Mouse (Mus musculus): ENCODE measurements at regions not wholly inside any gene's neighbourhood (a gene's known extent, or its start where the extent isn't known, plus 50 kb on each side); places are given as distances from the start of the nearest gene placed in this dataset.

DNA sequence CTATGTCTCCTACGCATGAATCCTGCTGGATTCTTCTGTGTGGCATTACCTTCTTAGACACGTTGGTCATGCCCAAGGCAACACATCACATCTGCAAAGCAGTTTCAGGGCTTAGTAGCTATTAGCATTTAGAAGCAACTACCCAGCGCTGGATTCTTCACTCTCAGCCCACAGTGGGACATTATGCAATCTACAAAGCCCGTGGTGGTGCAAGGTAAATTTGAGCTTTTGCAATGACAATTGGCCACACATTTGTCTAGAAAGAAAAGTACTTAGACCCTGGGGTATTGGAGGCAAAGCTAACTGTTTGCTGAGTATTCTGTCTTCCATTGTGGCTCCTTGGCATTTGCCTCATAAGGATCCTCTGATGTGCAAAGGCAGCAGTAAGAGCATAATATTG, 144.5 kb upstream of the Krr1 start:
- DNase-seq (ENCODE audit: low spot score): no peak

DNA sequence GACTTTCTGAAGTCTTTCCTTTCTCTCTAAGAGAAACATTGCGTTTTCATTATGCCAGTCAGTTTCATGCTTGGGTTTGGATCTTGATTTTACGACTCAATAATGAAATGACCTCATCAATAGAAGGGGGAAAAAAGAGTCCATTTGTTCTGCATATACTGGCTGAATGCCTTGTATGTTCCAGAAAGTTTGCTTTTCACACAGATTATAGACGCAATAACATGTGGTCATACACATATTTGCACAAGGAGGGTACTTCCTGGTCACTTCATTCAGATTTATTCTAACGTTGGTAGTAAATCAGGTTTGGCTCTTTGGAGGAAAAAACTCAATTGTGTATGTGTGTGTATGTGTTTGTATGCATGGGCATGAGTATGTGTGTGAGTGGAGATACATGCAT, 143.9 kb upstream of the Krr1 start:
- DNase-seq (ENCODE audit: low spot score): no peak

DNA sequence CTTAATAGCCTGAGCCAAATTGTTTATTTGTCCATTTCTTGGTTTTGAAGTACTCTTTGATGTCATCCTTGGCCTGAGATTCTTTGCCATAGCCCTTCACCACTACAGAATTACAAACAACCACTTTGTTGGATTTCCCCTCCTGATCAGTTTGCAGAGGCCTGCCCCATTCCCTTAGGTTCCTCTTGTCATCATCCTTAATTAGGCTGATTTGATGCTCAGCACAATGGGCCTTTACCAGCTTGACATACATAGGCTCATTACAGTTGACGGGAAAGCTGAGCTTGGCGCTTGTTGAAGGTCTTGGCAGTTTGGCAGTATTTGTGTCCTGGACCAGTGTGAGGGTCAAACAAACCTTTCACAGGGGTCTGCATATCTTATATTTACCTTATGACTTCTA, 143.2 kb upstream of the Krr1 start:
- DNase-seq (ENCODE audit: low spot score): no peak

DNA sequence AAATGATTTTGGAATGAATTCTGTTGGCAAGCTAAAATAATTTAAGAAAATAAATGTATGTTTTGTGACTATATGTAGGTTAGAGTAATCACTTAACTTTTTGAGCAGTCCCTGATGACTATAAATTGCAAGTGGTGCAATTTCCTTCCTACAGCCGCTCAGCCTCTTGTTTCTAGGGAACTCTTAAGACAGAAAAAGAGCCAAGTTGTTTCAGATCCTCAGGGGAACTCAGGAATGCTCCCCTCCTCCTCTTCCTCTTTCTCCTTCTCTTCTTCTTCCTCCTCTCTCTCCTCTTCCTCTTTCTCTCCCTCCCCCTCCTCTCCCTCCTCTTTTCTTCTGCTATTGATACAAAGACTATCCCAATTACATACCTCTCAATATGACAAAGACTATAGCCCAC, 141.4 kb upstream of the Krr1 start:
- no peak for DNase-seq (ENCODE audit: low spot score)

DNA sequence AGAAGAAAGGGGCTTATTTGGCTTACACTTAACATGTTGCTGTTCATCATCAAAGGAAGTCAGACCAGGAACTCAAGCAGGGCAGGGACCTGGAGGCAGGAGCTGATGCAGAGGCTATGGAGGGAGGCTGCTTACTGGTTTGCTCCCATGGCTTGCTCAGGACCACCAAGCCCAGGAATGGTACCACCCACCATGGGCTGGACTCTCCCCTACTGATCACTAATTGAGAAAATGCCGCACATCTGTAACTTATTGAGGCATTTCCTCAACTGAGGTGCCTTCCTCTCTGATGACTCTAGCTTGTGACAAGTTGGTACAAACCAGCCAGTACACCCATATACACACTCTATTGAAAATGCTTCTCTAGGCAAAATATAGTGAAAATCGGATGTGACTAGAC, 138.9 kb upstream of the Krr1 start:
- DNase-seq (ENCODE audit: low spot score): no peak

DNA sequence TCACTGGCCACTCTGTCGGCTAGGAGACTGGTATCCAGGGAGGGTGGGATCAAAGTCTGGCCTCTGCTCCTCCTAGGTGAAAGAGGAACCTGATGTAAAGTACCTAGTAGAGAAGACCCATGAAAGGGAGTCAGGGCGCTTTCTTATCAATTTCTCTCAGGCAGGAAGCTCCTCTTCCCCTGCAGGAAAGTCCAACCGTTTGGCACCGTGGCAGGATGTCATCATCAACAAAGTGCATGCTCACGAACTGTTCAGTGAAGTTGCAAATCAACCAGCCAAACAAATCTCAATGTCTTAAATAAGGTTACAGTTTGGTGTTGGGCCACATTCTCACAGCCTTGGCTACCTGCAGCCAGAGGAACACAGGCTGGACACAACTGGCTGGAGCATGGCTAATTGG, 138.2 kb upstream of the Krr1 start:
- DNase-seq (ENCODE audit: low spot score): no peak

DNA sequence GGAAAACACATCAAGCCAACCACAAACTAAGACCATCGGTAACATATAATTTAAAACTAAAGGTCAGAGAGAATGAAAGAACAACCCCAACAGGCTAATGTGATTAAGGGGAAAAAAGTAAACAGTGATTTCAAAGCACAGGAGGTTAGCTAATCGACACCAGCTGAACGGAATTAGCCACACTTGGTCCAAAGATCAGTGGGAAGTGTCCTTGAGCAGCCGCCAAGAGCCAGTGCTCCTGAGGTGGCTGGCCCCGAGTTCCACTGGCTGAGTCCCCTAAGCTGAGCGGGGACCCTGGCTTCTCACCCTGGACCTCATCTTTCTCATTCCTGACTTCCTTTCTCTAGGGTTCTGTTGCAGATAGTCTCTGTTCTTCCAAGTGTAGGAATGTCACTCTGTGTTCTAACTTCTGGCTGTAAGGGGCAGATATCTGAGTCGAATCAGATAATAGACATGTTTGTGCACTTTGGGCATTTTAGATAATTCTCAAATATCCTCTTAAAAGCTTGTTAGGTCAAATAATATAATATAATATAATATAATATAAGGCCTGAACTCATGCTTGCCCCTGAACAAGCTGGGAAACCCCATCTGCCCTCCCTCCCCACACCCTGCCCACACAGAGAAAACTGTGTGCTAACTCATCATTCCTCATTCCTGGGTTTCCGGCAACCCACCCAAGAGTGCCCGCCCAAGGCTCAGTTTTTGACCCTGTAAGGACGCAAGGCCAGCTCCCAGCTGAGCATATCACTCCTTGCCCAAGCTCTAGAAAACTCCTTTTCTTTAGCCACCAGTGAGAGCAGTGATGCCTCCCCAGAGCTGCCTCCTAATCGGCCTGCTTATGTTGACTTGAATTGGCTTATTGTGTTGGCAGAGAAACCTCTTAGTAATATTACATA, 137.3 kb upstream of the Krr1 start:
- DNase-seq (ENCODE audit: low spot score): no peak

DNA sequence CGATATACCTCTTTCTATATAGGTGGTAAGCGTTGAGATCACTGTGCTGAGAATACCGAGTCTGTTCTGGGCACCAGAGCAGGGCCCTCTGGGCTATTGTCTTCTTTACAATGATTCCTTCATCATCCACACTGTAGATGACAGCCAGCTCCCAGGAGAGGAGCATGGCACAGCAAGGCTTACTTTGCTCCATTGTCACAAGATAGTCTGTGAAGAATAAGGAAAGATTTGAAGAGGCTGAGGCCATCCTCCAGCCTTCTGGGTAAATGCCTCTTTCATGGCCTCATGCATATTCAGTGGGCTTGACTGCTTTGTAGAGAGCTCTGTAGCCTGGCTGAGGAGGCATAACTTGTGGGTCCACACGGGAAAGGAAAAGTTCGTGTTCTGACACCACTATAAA, 136.3 kb upstream of the Krr1 start:
- DNase-seq (ENCODE audit: low spot score): no peak

DNA sequence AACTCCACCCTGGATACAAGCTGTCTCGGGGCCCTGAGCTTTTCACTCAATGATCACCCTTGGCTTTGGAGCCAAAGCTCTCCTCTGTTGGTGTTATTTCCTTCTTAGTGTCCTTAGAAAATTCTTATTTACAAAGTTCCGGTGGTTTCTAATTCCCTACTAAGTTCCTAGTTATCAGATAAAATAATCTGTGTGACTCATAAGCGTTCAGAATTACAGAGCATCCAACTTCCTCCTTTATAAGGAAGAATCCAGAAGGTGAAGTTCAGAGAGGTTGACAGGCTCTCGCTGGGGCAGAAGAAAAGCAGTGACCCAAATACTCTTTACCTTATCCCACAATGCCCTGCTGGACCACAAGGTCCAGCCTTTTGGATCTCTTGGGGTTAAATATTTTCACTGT, 135.7 kb upstream of the Krr1 start:
- no peak for DNase-seq (ENCODE audit: low spot score)

DNA sequence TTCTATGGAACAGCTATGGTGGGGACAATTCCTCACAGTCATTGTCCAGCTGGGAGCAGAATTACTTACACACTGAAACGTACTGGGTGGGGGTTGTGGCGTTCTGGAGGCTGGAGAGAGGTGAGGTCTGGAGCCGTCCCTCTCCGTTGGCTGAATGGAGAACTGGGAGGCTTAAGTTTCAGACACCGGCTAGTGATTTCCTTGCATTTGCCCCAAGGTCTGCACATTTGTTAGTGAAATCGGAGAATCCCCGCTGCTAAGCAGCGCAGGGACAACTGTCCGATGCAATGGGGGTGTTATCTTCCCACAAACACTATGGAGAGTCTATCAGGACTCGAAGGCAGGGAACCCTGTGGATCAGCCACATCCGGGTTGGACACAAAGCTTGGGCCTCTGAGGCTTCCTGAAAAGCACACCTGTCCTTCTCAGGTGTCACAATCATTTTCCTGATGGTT, 130.1 kb upstream of the Krr1 start:
- no peak for DNase-seq (ENCODE audit: low spot score)

DNA sequence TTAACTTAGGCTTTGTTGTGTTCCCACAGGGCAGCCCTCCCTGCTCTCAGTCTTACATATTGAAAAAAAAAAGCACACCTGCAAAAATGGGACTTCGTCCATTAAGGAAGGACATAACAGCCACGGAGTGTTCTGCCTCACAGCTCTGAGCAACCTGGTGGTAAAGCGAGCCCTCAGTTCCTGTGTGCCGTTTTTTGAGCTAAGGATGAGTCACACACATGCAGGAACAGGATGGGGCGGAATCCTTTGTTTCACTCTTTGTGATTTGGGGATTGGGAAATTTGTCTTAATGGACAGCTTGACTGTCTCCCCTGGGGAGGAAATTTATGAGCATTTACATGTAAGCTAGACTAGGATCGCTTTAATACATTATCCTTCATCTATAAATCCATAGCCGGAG, 129.6 kb upstream of the Krr1 start:
- no peak for DNase-seq (ENCODE audit: low spot score)

DNA sequence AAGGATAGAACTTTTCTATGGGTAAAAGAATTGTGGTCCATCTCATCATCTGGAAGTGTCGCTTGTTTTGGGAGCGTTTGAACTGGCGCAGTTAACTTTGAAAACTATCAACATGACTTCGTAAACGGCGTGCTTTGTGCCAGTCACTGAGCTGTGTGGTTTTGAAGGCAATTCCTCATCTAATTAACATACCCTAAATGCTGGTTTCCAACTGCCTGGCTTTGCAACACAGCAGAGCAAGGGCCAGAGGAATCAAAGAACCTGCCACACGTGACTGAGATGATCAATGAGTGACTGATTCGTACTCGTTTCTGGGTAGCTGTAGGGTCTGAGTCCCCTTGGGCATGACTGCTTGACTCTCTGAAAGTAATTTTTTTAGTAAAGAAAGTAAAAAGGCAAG, 129.2 kb upstream of the Krr1 start:
- no peak for DNase-seq (ENCODE audit: low spot score)

DNA sequence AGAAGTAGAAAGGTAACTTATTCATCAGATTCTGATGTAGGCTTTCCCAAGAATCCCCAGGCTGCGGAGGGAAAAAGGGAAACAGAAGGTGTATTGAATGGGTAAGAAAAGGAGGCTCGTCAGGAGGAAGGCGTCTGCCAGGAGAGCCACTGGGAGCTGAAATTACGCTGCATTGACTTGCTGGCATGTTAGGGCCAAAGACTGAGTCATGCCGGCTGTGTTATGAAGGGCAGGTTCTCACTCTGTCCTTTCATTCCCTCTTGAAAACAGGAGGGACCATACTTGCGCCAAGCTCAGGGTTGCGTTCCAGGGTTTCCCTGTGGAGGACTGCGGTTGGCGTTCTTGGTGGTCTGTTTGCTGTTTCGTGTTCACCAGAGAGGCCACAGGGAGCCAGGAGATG, 128.3 kb upstream of the Krr1 start:
- DNase-seq (ENCODE audit: low spot score): no peak

DNA sequence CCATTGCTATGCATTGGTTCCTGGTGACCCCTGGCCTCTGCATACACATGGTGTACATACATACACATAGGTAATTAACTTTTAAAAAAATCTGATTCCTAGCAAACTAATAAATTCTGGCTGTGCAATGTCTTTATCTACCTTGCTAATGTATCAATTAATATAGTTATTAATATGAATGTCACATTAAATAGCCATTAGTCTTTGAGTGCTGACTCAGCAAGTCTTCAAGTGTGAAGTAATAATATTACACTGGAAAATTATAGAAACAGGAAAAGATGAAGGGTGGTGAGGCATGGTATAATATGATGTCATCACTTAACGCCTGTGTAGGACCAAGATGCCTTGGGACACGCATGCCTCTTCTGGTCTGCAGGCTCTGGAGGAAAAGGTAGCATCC, 126.5 kb upstream of the Krr1 start:
- no peak for DNase-seq (ENCODE audit: low spot score)

DNA sequence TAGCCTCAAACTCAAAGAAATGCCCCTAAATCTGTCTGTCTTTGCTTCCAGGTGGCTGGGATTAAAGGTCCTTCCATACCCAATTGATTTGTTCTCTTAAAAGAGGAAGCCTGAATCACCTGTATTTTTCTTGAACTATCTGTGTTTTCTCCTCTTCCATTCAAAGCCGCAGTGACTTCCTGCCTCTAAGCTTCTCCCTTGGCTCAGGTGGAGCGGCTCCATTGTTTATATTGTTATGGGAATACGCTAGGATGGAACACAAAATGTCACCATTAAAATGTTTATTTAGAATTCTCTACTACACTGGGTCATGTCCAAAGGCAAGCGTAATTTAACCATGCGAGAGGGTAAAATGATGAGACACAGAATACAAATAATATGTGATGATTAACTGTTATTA, 118.2 kb upstream of the Krr1 start:
- DNase-seq (ENCODE audit: low spot score): no peak

DNA sequence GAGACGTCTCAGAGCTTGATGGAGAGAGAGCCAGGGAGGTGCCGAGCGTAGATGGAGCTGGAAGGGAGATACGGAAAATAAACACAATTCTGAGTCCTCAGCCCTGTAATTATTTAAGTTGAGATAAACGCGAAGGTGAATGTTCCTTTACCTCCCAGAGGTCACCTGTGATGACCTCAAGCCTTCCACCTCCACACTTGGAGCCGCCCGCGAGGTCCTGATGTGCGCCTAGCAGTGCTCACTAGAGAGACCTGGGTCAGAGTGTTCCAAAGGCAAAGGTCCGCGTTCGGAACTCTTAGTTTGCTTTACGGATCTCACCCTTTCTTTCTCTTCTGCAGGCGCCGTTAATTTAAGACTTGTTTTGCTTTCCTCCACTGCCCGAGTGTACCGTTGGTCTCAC, 117.0 kb upstream of the Krr1 start:
- DNase-seq (ENCODE audit: low spot score): no peak

DNA sequence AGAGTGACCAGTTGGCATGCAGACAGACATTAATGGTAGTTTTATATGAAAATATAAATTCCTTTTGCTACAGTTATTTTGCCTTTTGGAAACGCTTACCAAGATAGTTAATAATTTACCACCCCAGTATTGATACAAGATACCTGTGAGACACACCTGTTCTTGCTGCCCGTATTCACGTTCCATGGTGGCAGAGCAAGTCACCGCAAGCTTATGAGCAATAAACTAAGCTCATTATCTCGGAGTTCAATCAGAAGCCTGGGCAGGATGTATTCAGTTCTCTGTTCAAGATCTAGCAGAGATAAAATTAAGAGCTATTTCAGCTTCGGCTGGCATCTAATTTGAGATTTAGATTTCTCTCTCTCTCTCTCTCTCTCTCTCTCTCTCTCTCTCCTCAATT, 114.1 kb upstream of the Krr1 start:
- DNase-seq (ENCODE audit: low spot score): no peak

DNA sequence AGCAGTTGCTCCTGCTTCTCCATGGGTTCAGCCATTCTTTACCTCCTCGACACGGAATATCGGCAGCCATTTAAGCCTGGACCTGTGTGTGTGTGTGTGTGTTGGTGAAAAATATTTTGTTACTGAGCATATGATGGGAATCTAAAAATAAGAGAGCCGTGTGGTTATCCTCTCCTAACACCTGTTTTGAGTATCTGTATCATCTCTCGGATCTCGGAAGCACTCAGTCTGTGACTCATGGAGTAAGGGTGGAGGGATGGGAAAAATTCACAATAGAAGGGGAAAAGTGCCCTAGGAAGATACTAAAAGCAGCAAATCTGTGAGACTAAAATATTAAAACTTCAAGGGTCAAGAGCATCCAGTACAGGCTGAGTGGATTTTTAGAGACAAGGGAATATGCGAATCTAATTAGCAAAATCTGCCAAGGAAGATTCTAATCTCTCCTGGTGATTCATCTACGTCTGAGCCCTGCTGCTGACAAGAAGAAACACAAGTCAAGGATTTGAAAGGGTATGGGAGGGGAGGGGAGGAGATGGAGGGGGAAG, 107.1 kb upstream of the Krr1 start:
- no peak for DNase-seq (ENCODE audit: low spot score)

DNA sequence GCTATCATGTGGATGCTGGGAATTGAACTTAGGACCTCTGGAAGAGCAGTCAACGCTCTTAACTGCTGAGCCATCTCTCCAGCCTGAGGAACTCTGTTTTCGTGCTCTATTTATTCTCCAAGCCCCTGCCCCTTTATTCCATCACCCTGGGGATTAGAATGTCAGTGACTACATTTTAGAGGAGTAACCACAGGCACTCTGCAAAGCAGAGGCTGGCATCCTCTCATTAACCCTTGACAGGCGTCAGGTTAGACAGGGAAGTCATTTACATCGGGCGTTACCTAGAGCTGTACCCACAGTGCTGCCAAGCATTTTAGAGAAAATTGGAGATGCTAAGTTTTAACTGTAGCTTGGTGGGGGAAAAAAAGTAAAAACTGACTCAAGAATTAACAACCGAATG, 105.4 kb upstream of the Krr1 start:
- no peak for DNase-seq (ENCODE audit: low spot score)

DNA sequence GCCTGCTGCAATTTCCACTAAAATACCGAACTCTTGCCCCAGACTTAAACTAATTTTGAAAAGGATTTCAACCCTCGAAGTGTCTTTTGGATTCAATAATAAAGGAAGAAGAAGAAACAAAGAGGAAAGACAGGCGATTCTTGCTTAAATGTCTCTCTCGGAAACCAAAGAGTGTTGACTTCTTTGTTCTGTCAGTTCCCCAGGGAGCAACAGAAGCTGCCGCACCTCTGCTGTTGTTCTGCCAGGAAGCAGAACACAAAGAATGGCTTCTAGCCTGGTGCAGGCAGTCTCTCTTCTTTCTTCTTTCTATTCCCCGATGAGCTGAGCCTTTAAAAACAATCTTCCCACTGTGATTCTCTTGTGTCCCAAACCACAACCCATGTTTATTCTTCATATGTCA, 104.9 kb upstream of the Krr1 start:
- DNase-seq (ENCODE audit: low spot score): no peak

DNA sequence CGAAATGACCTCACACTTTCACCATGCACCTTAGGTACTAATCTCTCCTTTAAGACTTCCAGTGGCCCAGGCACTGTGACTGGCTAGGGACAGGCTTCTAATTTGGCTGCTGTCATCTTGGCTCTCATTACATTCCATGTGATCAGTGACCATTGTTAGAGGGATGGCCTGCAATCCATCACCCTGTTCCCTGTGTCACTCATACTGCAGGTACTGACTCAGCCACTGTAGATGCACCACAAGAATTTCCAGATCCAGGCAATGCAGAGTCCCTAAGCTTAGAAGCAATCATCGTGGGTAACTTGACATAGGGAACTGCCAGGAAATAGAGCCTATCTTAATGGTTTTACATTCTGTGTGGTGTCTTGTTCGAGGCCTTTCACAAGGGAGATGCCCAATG, 92.1 kb upstream of the Krr1 start:
- no peak for DNase-seq (ENCODE audit: low spot score)

DNA sequence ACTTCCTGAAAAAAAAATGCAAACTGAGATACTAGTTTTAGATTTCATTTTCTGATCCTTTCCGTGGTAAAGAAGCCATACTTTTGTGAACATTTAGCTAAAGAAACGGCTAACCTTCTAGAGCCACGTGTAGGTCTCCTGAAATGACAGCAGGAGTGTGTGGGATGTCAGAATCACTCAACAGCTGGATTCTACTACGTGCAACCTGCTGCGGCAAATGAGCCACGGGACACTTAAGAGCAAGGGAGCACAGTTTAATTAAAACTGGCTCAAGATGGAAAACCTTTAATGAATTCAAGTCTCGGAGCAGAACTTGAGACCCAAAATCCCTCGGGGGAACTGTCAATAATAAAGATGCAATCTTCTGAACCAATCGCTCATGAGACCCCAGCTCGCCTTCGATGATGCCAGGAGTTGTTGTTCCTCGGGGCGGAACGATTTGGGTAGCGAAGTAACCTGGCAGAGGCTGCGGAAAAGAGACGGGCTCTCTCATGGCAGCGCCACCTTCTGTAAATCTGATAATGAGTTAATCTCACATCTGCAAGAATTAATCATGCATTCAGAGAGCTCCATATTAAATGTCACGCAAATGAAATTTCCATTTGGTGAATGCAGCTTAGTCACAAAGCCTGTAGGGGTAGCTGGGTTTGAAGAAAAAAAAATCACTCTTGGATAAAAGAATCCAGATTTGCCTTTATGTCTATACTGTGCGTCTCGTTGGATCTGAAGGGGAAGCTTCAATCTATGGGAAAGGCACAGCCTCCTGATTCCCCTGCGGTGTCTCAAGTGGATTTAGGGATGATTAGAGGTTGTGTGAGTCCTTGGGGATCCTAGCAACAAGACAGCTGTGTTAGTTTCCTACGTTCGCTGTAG, 90.9 kb upstream of the Krr1 start:
- no peak for DNase-seq (ENCODE audit: low spot score)

DNA sequence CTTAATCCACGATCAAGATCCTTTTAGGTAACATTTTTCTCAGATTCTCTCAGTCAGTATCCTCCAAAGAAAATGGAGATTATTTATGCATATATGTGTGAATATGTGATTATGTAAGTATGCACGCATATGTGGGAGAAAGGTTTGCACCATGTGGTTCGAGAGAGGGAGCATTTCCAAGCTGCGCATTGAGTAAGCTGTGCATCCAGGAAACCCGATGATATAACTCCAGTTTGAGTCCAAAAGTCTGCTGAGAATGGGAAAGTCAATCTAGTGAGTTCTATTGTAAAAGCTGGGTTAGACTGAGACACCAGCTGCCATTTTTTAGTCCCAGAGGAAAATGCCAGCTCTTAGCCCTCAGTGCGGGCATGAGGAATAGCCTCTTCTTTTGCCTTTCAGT, 89.9 kb upstream of the Krr1 start:
- no peak for DNase-seq (ENCODE audit: low spot score)

Data from layer of hippocampus, adult 9-10 months (tissue).